Mouse (Mus musculus) layer of hippocampus, postnatal 36 days (tissue): Measurements from ENCODE around the gene Gm9999. TPM values are rescaled to one million over a fixed set of nuclear protein-coding genes. Genes with fewer than 3 reads are reported as not detected.

Source experiments
- DNase-seq, 2 experiments: peaks; one replicate each; pipeline ENCODE4 v3.0.0; 2022
- total RNA-seq, 2 experiments: library from RNA; stranded (reverse); gene quantifications; 2 replicates each; pipeline ENCODE4 v1.2.3; 2021

Gm9999 gene
- total RNA-seq, 2 experiments from 2014 or later, result not detected

- DNase-seq, result no peak
Measured at GRCm38 (mm10) chr7:47027520-47027919, 44.1 kb downstream of the Gm9999 start.

- no peak for DNase-seq
Measured at GRCm38 (mm10) chr7:47030517-47031193, 47.3 kb downstream of the Gm9999 start.

- no peak for DNase-seq
Measured at GRCm38 (mm10) chr7:47031371-47031770, 48.0 kb downstream of the Gm9999 start.

DNA sequence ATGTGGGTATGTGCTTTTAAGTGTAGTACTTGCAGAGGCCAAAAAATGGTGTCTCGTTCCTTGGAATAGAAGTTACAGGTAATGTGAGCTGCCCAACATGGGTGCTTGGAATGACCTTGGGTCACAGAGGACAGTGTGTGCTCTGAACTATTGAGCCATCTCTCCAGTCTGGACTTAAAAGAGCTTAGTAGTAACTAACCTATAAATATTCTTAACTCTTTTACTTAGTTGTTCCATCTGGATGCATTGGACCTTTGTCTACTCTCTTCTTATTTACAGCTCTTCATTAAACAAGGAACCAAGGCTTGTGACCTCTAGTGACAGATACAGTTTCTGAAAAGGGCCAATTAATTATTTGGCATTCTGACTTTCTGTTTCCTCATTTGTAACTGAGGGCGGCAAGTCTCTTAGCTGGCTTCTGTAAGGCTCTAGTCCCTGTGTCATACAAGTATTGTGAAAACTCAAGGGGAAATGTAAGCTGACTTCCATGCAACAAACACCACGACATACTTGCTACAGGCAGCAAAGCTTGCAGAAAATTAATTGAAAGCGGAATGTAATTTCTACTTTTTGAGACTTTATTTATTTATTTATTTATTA, 51.5 kb downstream of the Gm9999 start:
- DNase-seq, result no peak

- no peak for DNase-seq
Measured at GRCm38 (mm10) chr7:47035426-47035825, 52.0 kb downstream of the Gm9999 start.

Other genes with a start within 250 kb of the Gm9999 start
- gene Saa1, start 240.6 kb upstream of the Gm9999 start, total RNA-seq, result not detected
- not detected for gene Saa2, start 231.8 kb upstream of the Gm9999 start, total RNA-seq
- gene Hps5, start 187.5 kb upstream of the Gm9999 start, total RNA-seq, result 10 to 100 TPM; 16.2 to 16.4 TPM
- gene Gtf2h1, start 187.5 kb upstream of the Gm9999 start, total RNA-seq, result 10 to 100 TPM; 36.9 to 37.2 TPM
- gene Ldha, start 142.1 kb upstream of the Gm9999 start, total RNA-seq, result 100 to 1,000 TPM; 286 to 311 TPM
- not detected for gene Ldhc, start 122.4 kb upstream of the Gm9999 start, total RNA-seq
- 10 to 100 TPM; 73.0 to 80.2 TPM for gene Tsg101, start 63.6 kb upstream of the Gm9999 start, total RNA-seq
- gene Uevld, start 25.1 kb upstream of the Gm9999 start, total RNA-seq, result 10 to 100 TPM; 15.5 to 18.3 TPM
- 10 to 100 TPM; 16.3 to 16.5 TPM for gene Spty2d1, start 24.8 kb downstream of the Gm9999 start, total RNA-seq
- gene Tmem86a, start 67.0 kb downstream of the Gm9999 start, total RNA-seq, result 10 to 100 TPM; 11.9 to 12.5 TPM
- gene Ptpn5, start 150.1 kb downstream of the Gm9999 start, total RNA-seq, result 10 to 100 TPM; 92.7 to 95.8 TPM
- gene Mrgpra6, start 221.3 kb downstream of the Gm9999 start, total RNA-seq, result not detected